Mouse (Mus musculus) C2C12 (cell line): ENCODE measurements at regions not wholly inside any gene's neighbourhood (a gene's known extent, or its start where the extent isn't known, plus 50 kb on each side); places are given as distances from the start of the nearest gene placed in this dataset.

Experiments used
- CTCF ChIP-seq: IDR thresholded peaks from one replicate; pipeline ENCODE4 v1.5.1; 2011; ENCODE audit not compliant: control insufficient read depth, insufficient read depth, insufficient read length
- FOSL1 ChIP-seq: IDR thresholded peaks from one replicate; pipeline ENCODE4 v1.8.0; 2011; ENCODE audit warnings: mild to moderate bottlenecking, low read length; ENCODE audit not compliant: poor library complexity, insufficient read depth, severe bottlenecking
- MAX ChIP-seq: IDR thresholded peaks from one replicate; pipeline ENCODE4 v1.6.1; 2011; ENCODE audit warnings: mild to moderate bottlenecking, control low read depth
- MYOD1 ChIP-seq: IDR thresholded peaks from one replicate; pipeline ENCODE4 v1.6.1; 2011; ENCODE audit warnings: low read depth; ENCODE audit not compliant: control insufficient read depth, insufficient read length
- USF1 ChIP-seq: IDR thresholded peaks from one replicate; pipeline ENCODE4 v1.6.1; 2011; ENCODE audit warnings: low read depth, mild to moderate bottlenecking, control low read depth, moderate library complexity

DNA sequence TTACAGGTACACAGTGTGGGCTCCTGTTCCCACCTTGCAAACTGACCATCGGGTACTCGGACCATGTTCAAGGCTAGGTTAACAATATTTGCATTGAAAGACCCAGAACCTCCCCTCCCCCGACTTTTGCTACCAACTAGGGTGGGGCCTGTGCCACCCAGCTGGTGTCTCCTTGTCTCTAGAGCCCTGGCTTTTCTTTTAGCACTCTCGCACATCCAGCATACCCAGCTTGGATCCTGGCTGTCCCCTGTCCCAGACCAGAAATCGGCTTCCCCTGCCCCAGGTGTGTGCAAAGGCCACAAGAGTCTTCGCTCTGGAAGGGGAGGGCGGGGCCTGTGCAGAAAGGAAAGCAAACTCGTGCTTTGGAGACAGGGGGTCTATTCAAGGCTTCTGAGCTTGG is 139.8 kb upstream of the Tbl1xr1 start:
- TF ChIP-seq MYOD1 (no peak), CTCF (no peak), FOSL1 (no peak), USF1 (no peak), MAX (no peak)
